Mouse (Mus musculus): ENCODE measurements around the gene Fzd4. TPM values are rescaled to one million over a fixed set of nuclear protein-coding genes. Genes with fewer than 3 reads are reported as not detected.

Fzd4 gene
- polyA plus RNA-seq, 1 experiment from 2014 or later, result 7.8 TPM

- no peak overlapping the region for H3K4me3 ChIP-seq (ENCODE audit: low read depth, low read length)
- no peaks in the 10 kb centered on the region for H3K36me3 ChIP-seq (ENCODE audit: control insufficient read depth, insufficient read depth, low read length)
- DNase-seq (ENCODE audit: low spot score) (no peak), ATAC-seq (replicated peaks; ENCODE audit: low FRiP score) (no peak)
- H3K4me1 ChIP-seq (replicated peaks; ENCODE audit: control insufficient read depth, insufficient read depth, low read length), result peaks cover 4% of the 10 kb centered on the region; the same call in 1 of the 2 replicates
- no peak overlapping the region for H3K4me2 ChIP-seq
- H3K27ac ChIP-seq (ENCODE audit: low read depth, low read length), result no peak overlapping the region
- WGBS, result 31% methylated on average over 5 of the region's 5 CpGs
- no peak overlapping the region for H3K9ac ChIP-seq (ENCODE audit: low read depth, low read length)
- H3K9me3 ChIP-seq (ENCODE audit: control insufficient read depth, low read length), result no peaks in the 10 kb centered on the region
- no peaks in the 10 kb centered on the region for H3K27me3 ChIP-seq (replicated peaks; ENCODE audit: control insufficient read depth, insufficient read depth, low read length)
These were observed 22.9 kb downstream of the Fzd4 start for GRCm38 (mm10) chr7:89427101-89427500.

- no peak overlapping the region for H3K27ac ChIP-seq (ENCODE audit: low read depth, low read length)
- no peak overlapping the region for H3K4me3 ChIP-seq (ENCODE audit: low read depth, low read length)
- no peak overlapping the region for H3K4me2 ChIP-seq
- no peak for DNase-seq (ENCODE audit: low spot score)
- H3K36me3 ChIP-seq (ENCODE audit: control insufficient read depth, insufficient read depth, low read length), result no peaks in the 10 kb centered on the region
- H3K9ac ChIP-seq (ENCODE audit: low read depth, low read length), result no peak overlapping the region
- H3K9me3 ChIP-seq (ENCODE audit: control insufficient read depth, low read length), result no peaks in the 10 kb centered on the region
- H3K27me3 ChIP-seq (replicated peaks; ENCODE audit: control insufficient read depth, insufficient read depth, low read length), result no peaks in the 10 kb centered on the region
- ATAC-seq (replicated peaks; ENCODE audit: low FRiP score), result no peak
- WGBS, result 56% methylated on average over 5 of the region's 5 CpGs
- no peaks in the 10 kb centered on the region; the same call in 1 of the 2 replicates for H3K4me1 ChIP-seq (replicated peaks; ENCODE audit: control insufficient read depth, insufficient read depth, low read length)
These were observed 24.6 kb downstream of the Fzd4 start for GRCm38 (mm10) chr7:89428804-89429203.

GRCm38 (mm10) chr7:89429326-89429725, 25.2 kb downstream of the Fzd4 start:
- Histone ChIP-seq H3K4me2 (no peak overlapping the region), H3K27ac (ENCODE audit: low read depth, low read length) (no peak overlapping the region), H3K9ac (ENCODE audit: low read depth, low read length) (no peak overlapping the region), H3K27me3 (replicated peaks; ENCODE audit: control insufficient read depth, insufficient read depth, low read length) (no peaks in the 10 kb centered on the region), H3K4me3 (ENCODE audit: low read depth, low read length) (no peak overlapping the region), H3K36me3 (ENCODE audit: control insufficient read depth, insufficient read depth, low read length) (no peaks in the 10 kb centered on the region), H3K4me1 (replicated peaks; ENCODE audit: control insufficient read depth, insufficient read depth, low read length) (no peaks in the 10 kb centered on the region; the same call in 1 of the 2 replicates), H3K9me3 (ENCODE audit: control insufficient read depth, low read length) (no peaks in the 10 kb centered on the region)
- no peak for DNase-seq (ENCODE audit: low spot score)
- 69% methylated on average over 1 of the region's 1 CpGs for WGBS
- ATAC-seq (replicated peaks; ENCODE audit: low FRiP score), result no peak

GRCm38 (mm10) chr7:89431185-89431584, 27.0 kb downstream of the Fzd4 start:
- no peak overlapping the region for H3K4me3 ChIP-seq (ENCODE audit: low read depth, low read length)
- no peaks in the 10 kb centered on the region for H3K36me3 ChIP-seq (ENCODE audit: control insufficient read depth, insufficient read depth, low read length)
- H3K27ac ChIP-seq (ENCODE audit: low read depth, low read length), result no peak overlapping the region
- no peaks in the 10 kb centered on the region; the same call in 1 of the 2 replicates for H3K4me1 ChIP-seq (replicated peaks; ENCODE audit: control insufficient read depth, insufficient read depth, low read length)
- DNase-seq (ENCODE audit: low spot score) (no peak), ATAC-seq (replicated peaks; ENCODE audit: low FRiP score) (no peak)
- no peak overlapping the region for H3K9ac ChIP-seq (ENCODE audit: low read depth, low read length)
- no peak overlapping the region for H3K4me2 ChIP-seq
- 79% methylated on average over 2 of the region's 2 CpGs for WGBS
- H3K9me3 ChIP-seq (ENCODE audit: control insufficient read depth, low read length), result no peaks in the 10 kb centered on the region
- no peaks in the 10 kb centered on the region for H3K27me3 ChIP-seq (replicated peaks; ENCODE audit: control insufficient read depth, insufficient read depth, low read length)

- Histone ChIP-seq H3K4me2 (no peak overlapping the region), H3K27me3 (replicated peaks; ENCODE audit: control insufficient read depth, insufficient read depth, low read length) (no peaks in the 10 kb centered on the region), H3K9ac (ENCODE audit: low read depth, low read length) (no peak overlapping the region), H3K9me3 (ENCODE audit: control insufficient read depth, low read length) (no peaks in the 10 kb centered on the region), H3K4me3 (ENCODE audit: low read depth, low read length) (no peak overlapping the region), H3K36me3 (ENCODE audit: control insufficient read depth, insufficient read depth, low read length) (no peaks in the 10 kb centered on the region), H3K27ac (ENCODE audit: low read depth, low read length) (no peak overlapping the region), H3K4me1 (replicated peaks; ENCODE audit: control insufficient read depth, insufficient read depth, low read length) (no peaks in the 10 kb centered on the region)
- ATAC-seq (replicated peaks; ENCODE audit: low FRiP score) (no peak), DNase-seq (ENCODE audit: low spot score) (no peak)
- 71% methylated on average over 9 of the region's 9 CpGs for WGBS
These were observed 29.2 kb downstream of the Fzd4 start for GRCm38 (mm10) chr7:89433193-89433892.

- no peak overlapping the region for H3K4me2 ChIP-seq
- H3K9me3 ChIP-seq (ENCODE audit: control insufficient read depth, low read length), result no peaks in the 10 kb centered on the region
- ATAC-seq (replicated peaks; ENCODE audit: low FRiP score), result no peak
- no peak overlapping the region for H3K4me3 ChIP-seq (ENCODE audit: low read depth, low read length)
- H3K27ac ChIP-seq (ENCODE audit: low read depth, low read length), result no peak overlapping the region
- 44% methylated on average over 8 of the region's 8 CpGs for WGBS
- H3K4me1 ChIP-seq (replicated peaks; ENCODE audit: control insufficient read depth, insufficient read depth, low read length), result no peaks in the 10 kb centered on the region
- H3K27me3 ChIP-seq (replicated peaks; ENCODE audit: control insufficient read depth, insufficient read depth, low read length), result no peaks in the 10 kb centered on the region
- no peaks in the 10 kb centered on the region for H3K36me3 ChIP-seq (ENCODE audit: control insufficient read depth, insufficient read depth, low read length)
- H3K9ac ChIP-seq (ENCODE audit: low read depth, low read length), result no peak overlapping the region
- DNase-seq (ENCODE audit: low spot score), result no peak
These were observed 29.9 kb downstream of the Fzd4 start for GRCm38 (mm10) chr7:89433893-89434616.

GRCm38 (mm10) chr7:89436404-89436803, 32.2 kb downstream of the Fzd4 start:
- Histone ChIP-seq H3K27ac (ENCODE audit: low read depth, low read length) (no peak overlapping the region), H3K27me3 (replicated peaks; ENCODE audit: control insufficient read depth, insufficient read depth, low read length) (no peaks in the 10 kb centered on the region), H3K36me3 (ENCODE audit: control insufficient read depth, insufficient read depth, low read length) (no peaks in the 10 kb centered on the region), H3K9me3 (ENCODE audit: control insufficient read depth, low read length) (no peaks in the 10 kb centered on the region), H3K9ac (ENCODE audit: low read depth, low read length) (no peak overlapping the region), H3K4me2 (no peak overlapping the region), H3K4me3 (ENCODE audit: low read depth, low read length) (no peak overlapping the region), H3K4me1 (replicated peaks; ENCODE audit: control insufficient read depth, insufficient read depth, low read length) (no peaks in the 10 kb centered on the region)
- DNase-seq (ENCODE audit: low spot score), result no peak
- no peak for ATAC-seq (replicated peaks; ENCODE audit: low FRiP score)
- 75% methylated on average over 5 of the region's 5 CpGs for WGBS

GRCm38 (mm10) chr7:89437589-89437988, 33.4 kb downstream of the Fzd4 start:
- 41% methylated on average over 4 of the region's 4 CpGs for WGBS
- Histone ChIP-seq H3K36me3 (ENCODE audit: control insufficient read depth, insufficient read depth, low read length) (no peaks in the 10 kb centered on the region), H3K4me1 (replicated peaks; ENCODE audit: control insufficient read depth, insufficient read depth, low read length) (no peaks in the 10 kb centered on the region), H3K27ac (ENCODE audit: low read depth, low read length) (no peak overlapping the region), H3K9me3 (ENCODE audit: control insufficient read depth, low read length) (no peaks in the 10 kb centered on the region), H3K9ac (ENCODE audit: low read depth, low read length) (no peak overlapping the region), H3K4me3 (ENCODE audit: low read depth, low read length) (no peak overlapping the region), H3K27me3 (replicated peaks; ENCODE audit: control insufficient read depth, insufficient read depth, low read length) (no peaks in the 10 kb centered on the region), H3K4me2 (no peak overlapping the region)
- ATAC-seq (replicated peaks; ENCODE audit: low FRiP score) (no peak; the same call in 1 of the 2 replicates), DNase-seq (ENCODE audit: low spot score) (no peak)

- DNase-seq (ENCODE audit: low spot score) (no peak), ATAC-seq (replicated peaks; ENCODE audit: low FRiP score) (no peak)
- H3K9ac ChIP-seq (ENCODE audit: low read depth, low read length), result no peak overlapping the region
- H3K27ac ChIP-seq (ENCODE audit: low read depth, low read length), result no peak overlapping the region
- no peak overlapping the region for H3K4me3 ChIP-seq (ENCODE audit: low read depth, low read length)
- H3K4me1 ChIP-seq (replicated peaks; ENCODE audit: control insufficient read depth, insufficient read depth, low read length), result no peaks in the 10 kb centered on the region
- H3K4me2 ChIP-seq, result no peak overlapping the region
- 64% methylated on average over 7 of the region's 7 CpGs for WGBS
- H3K9me3 ChIP-seq (ENCODE audit: control insufficient read depth, low read length), result no peaks in the 10 kb centered on the region
- H3K27me3 ChIP-seq (replicated peaks; ENCODE audit: control insufficient read depth, insufficient read depth, low read length), result no peaks in the 10 kb centered on the region
- H3K36me3 ChIP-seq (ENCODE audit: control insufficient read depth, insufficient read depth, low read length), result no peaks in the 10 kb centered on the region
These were observed 37.1 kb downstream of the Fzd4 start for GRCm38 (mm10) chr7:89441291-89441690.
